Mouse (Mus musculus): ENCODE data around the gene Mgat4d. TPM values are rescaled to one million over a fixed set of nuclear protein-coding genes. Genes with fewer than 3 reads are reported as not detected.
"Not testable (repeated sequence)": the region's sequence is repeated elsewhere in the genome, so short reads cannot be mapped to it uniquely, and the experiment has no call there.

Mgat4d gene
- total RNA-seq, 2 experiments from 2014 or later = not detected

- DNase-seq (ENCODE audit: extremely low spot score in 1 of 2, low spot score in 1 of 2) = no peak
Measured at GRCm38 (mm10) chr8:83390006-83390701, 41.9 kb downstream of the Mgat4d start.

- DNase-seq (ENCODE audit: extremely low spot score in 1 of 2, low spot score in 1 of 2) = no peak
Measured at GRCm38 (mm10) chr8:83392521-83392920, 44.2 kb downstream of the Mgat4d start.

GRCm38 (mm10) chr8:83394325-83394724, 46.1 kb downstream of the Mgat4d start:
- DNase-seq (ENCODE audit: extremely low spot score in 1 of 2, low spot score in 1 of 2) = no peak

- no peak for DNase-seq (ENCODE audit: extremely low spot score in 1 of 2, low spot score in 1 of 2)
Measured at GRCm38 (mm10) chr8:83396680-83397079, 48.4 kb downstream of the Mgat4d start.

GRCm38 (mm10) chr8:83397726-83398125, 49.5 kb downstream of the Mgat4d start:
- no peak for DNase-seq (ENCODE audit: extremely low spot score in 1 of 2, low spot score in 1 of 2)

GRCm38 (mm10) chr8:83405548-83405947, 57.3 kb downstream of the Mgat4d start:
- no peak for DNase-seq (ENCODE audit: extremely low spot score in 1 of 2, low spot score in 1 of 2)

GRCm38 (mm10) chr8:83406836-83407235, 58.6 kb downstream of the Mgat4d start:
- DNase-seq (ENCODE audit: extremely low spot score in 1 of 2, low spot score in 1 of 2) = no peak

- no peak for DNase-seq (ENCODE audit: extremely low spot score in 1 of 2, low spot score in 1 of 2)
Measured at GRCm38 (mm10) chr8:83408496-83408895, 60.2 kb downstream of the Mgat4d start.

- DNase-seq (ENCODE audit: extremely low spot score in 1 of 2, low spot score in 1 of 2) = no peak
Measured at GRCm38 (mm10) chr8:83416878-83417277, 68.6 kb downstream of the Mgat4d start.

- DNase-seq (ENCODE audit: extremely low spot score in 1 of 2, low spot score in 1 of 2) = no peak
Measured at GRCm38 (mm10) chr8:83417970-83418369, 69.7 kb downstream of the Mgat4d start.

GRCm38 (mm10) chr8:83418805-83419516, 70.7 kb downstream of the Mgat4d start:
- DNase-seq (ENCODE audit: extremely low spot score in 1 of 2, low spot score in 1 of 2) = no peak

GRCm38 (mm10) chr8:83421354-83421753, 73.1 kb downstream of the Mgat4d start:
- DNase-seq (ENCODE audit: extremely low spot score in 1 of 2, low spot score in 1 of 2) = no peak

GRCm38 (mm10) chr8:83423032-83423825, 75.0 kb downstream of the Mgat4d start:
- DNase-seq (ENCODE audit: extremely low spot score in 1 of 2, low spot score in 1 of 2) = no peak

GRCm38 (mm10) chr8:83425202-83425601, 76.9 kb downstream of the Mgat4d start:
- DNase-seq (ENCODE audit: extremely low spot score in 1 of 2, low spot score in 1 of 2) = no peak

GRCm38 (mm10) chr8:83426104-83426759, 78.0 kb downstream of the Mgat4d start:
- DNase-seq (ENCODE audit: extremely low spot score in 1 of 2, low spot score in 1 of 2) = no peak

GRCm38 (mm10) chr8:83426949-83427348, 78.7 kb downstream of the Mgat4d start:
- no peak for DNase-seq (ENCODE audit: extremely low spot score in 1 of 2, low spot score in 1 of 2)

- DNase-seq (ENCODE audit: extremely low spot score in 1 of 2, low spot score in 1 of 2) = not testable (repeated sequence)
Measured at GRCm38 (mm10) chr8:83428621-83429020, 80.3 kb downstream of the Mgat4d start.

GRCm38 (mm10) chr8:83429071-83429524, 80.8 kb downstream of the Mgat4d start:
- no peak for DNase-seq (ENCODE audit: extremely low spot score in 1 of 2, low spot score in 1 of 2)
